Mouse (Mus musculus): ENCODE results near the gene Sec22b. TPM values are rescaled to one million over a fixed set of nuclear protein-coding genes. Genes with fewer than 3 reads are reported as not detected.

Sec22b gene
- polyA plus RNA-seq, 1 experiment from 2014 or later = 97.5 TPM

- H3K27ac ChIP-seq (ENCODE audit: low read depth, low read length) = no peak overlapping the region
- peak; percentile 78; the same call in 1 of the 2 replicates for ATAC-seq
- no peaks in the 10 kb centered on the region for H3K9me3 ChIP-seq (ENCODE audit: control insufficient read depth, low read length)
- no peaks in the 10 kb centered on the region for H3K36me3 ChIP-seq (ENCODE audit: control insufficient read depth, insufficient read depth, low read length)
- H3K4me2 ChIP-seq (ENCODE audit: low read length) = no peak overlapping the region
- no peak overlapping the region for H3K9ac ChIP-seq (ENCODE audit: low read depth, low read length)
- no peak overlapping the region for H3K4me3 ChIP-seq (ENCODE audit: low read length)
- WGBS = 62% methylated on average over 9 of the region's 9 CpGs
- H3K4me1 ChIP-seq (ENCODE audit: control insufficient read depth, insufficient read depth, low read depth, low read length) = peaks cover 2% of the 10 kb centered on the region; the same call in 1 of the 2 replicates
- H3K27me3 ChIP-seq (replicated peaks; ENCODE audit: control insufficient read depth, insufficient read depth, low read length) = no peaks in the 10 kb centered on the region
Measured at GRCm38 (mm10) chr3:97928968-97929858, 28.2 kb downstream of the Sec22b start.

GRCm38 (mm10) chr3:97930141-97930786 is 29.3 kb downstream of the Sec22b start:
- ATAC-seq = no peak
- H3K36me3 ChIP-seq (ENCODE audit: control insufficient read depth, insufficient read depth, low read length) = no peaks in the 10 kb centered on the region
- no peak overlapping the region for H3K4me3 ChIP-seq (ENCODE audit: low read length)
- no peak overlapping the region for H3K27ac ChIP-seq (ENCODE audit: low read depth, low read length)
- H3K27me3 ChIP-seq (replicated peaks; ENCODE audit: control insufficient read depth, insufficient read depth, low read length) = no peaks in the 10 kb centered on the region
- H3K9me3 ChIP-seq (ENCODE audit: control insufficient read depth, low read length) = no peaks in the 10 kb centered on the region
- no peak overlapping the region for H3K4me2 ChIP-seq (ENCODE audit: low read length)
- WGBS = 63% methylated on average over 12 of the region's 12 CpGs
- H3K9ac ChIP-seq (ENCODE audit: low read depth, low read length) = no peak overlapping the region
- H3K4me1 ChIP-seq (ENCODE audit: control insufficient read depth, insufficient read depth, low read depth, low read length) = peaks cover 2% of the 10 kb centered on the region; the same call in 1 of the 2 replicates

GRCm38 (mm10) chr3:97930787-97931158 is 29.8 kb downstream of the Sec22b start:
- Histone ChIP-seq H3K4me1 (ENCODE audit: control insufficient read depth, insufficient read depth, low read depth, low read length) (peaks cover 2% of the 10 kb centered on the region; the same call in 1 of the 2 replicates), H3K27ac (ENCODE audit: low read depth, low read length) (no peak overlapping the region), H3K36me3 (ENCODE audit: control insufficient read depth, insufficient read depth, low read length) (no peaks in the 10 kb centered on the region), H3K27me3 (replicated peaks; ENCODE audit: control insufficient read depth, insufficient read depth, low read length) (no peaks in the 10 kb centered on the region), H3K4me3 (ENCODE audit: low read length) (no peak overlapping the region), H3K9ac (ENCODE audit: low read depth, low read length) (no peak overlapping the region), H3K4me2 (ENCODE audit: low read length) (no peak overlapping the region), H3K9me3 (ENCODE audit: control insufficient read depth, low read length) (no peaks in the 10 kb centered on the region)
- ATAC-seq = no peak
- 78% methylated on average over 8 of the region's 8 CpGs for WGBS

GRCm38 (mm10) chr3:97931310-97931885 is 30.4 kb downstream of the Sec22b start:
- WGBS = 72% methylated on average over 7 of the region's 7 CpGs
- Histone ChIP-seq H3K36me3 (ENCODE audit: control insufficient read depth, insufficient read depth, low read length) (no peaks in the 10 kb centered on the region), H3K9ac (ENCODE audit: low read depth, low read length) (no peak overlapping the region), H3K27ac (ENCODE audit: low read depth, low read length) (no peak overlapping the region), H3K27me3 (replicated peaks; ENCODE audit: control insufficient read depth, insufficient read depth, low read length) (no peaks in the 10 kb centered on the region), H3K9me3 (ENCODE audit: control insufficient read depth, low read length) (no peaks in the 10 kb centered on the region), H3K4me1 (ENCODE audit: control insufficient read depth, insufficient read depth, low read depth, low read length) (peaks cover 2% of the 10 kb centered on the region; the same call in 1 of the 2 replicates), H3K4me3 (ENCODE audit: low read length) (no peak overlapping the region), H3K4me2 (ENCODE audit: low read length) (no peak overlapping the region)
- ATAC-seq = no peak

DNA sequence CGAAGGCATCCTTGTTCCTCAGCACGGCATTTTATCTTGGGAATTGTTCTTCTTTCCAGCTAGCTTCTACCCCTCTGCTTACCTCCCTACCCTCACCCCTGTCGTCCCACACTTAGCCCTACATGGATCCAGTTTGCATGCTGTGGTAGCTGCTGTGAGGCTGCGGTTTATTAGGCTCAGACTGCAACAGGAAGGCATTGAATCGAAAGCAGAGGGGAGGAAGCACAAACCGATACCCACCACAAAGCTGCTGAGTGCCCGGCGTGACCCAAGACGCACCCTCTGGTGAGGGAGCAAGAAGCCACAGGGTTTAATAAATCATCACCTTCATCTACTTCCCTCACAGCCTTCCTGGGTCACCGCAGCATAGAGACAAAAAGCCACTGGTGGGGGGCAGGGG is 31.1 kb downstream of the Sec22b start:
- Histone ChIP-seq H3K4me3 (ENCODE audit: low read length) (no peak overlapping the region), H3K9me3 (ENCODE audit: control insufficient read depth, low read length) (no peaks in the 10 kb centered on the region), H3K36me3 (ENCODE audit: control insufficient read depth, insufficient read depth, low read length) (no peaks in the 10 kb centered on the region), H3K4me2 (ENCODE audit: low read length) (peak overlapping the region; percentile 10), H3K9ac (ENCODE audit: low read depth, low read length) (no peak overlapping the region), H3K27me3 (replicated peaks; ENCODE audit: control insufficient read depth, insufficient read depth, low read length) (no peaks in the 10 kb centered on the region), H3K4me1 (ENCODE audit: control insufficient read depth, insufficient read depth, low read depth, low read length) (peaks cover 4% of the 10 kb centered on the region), H3K27ac (ENCODE audit: low read depth, low read length) (no peak overlapping the region)
- 20% methylated on average over 10 of the region's 10 CpGs for WGBS
- ATAC-seq = no peak

DNA sequence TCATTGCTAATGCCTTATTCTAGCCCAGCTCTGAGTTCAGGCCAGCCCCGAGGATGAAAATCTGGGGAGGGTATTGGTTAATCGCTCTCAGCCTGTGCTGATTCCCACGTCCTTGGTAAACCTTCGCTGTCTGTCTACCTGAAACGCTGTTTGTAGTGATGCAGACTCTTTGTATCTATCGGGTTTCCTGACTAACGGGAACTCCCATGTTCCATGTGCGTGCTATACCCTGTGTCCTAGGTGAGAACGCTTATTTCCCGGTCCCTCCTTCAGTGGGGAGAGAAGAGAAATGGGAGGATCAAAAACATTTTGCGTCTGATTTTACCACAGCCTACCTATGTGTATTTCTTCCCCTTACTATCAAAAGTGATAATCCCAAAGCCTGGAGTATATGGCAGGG is 31.8 kb downstream of the Sec22b start:
- WGBS = 52% methylated on average over 11 of the region's 11 CpGs
- no peak overlapping the region for H3K27ac ChIP-seq (ENCODE audit: low read depth, low read length)
- H3K27me3 ChIP-seq (replicated peaks; ENCODE audit: control insufficient read depth, insufficient read depth, low read length) = no peaks in the 10 kb centered on the region
- no peaks in the 10 kb centered on the region for H3K9me3 ChIP-seq (ENCODE audit: control insufficient read depth, low read length)
- H3K4me3 ChIP-seq (ENCODE audit: low read length) = no peak overlapping the region
- no peaks in the 10 kb centered on the region for H3K36me3 ChIP-seq (ENCODE audit: control insufficient read depth, insufficient read depth, low read length)
- ATAC-seq = no peak
- no peak overlapping the region for H3K4me2 ChIP-seq (ENCODE audit: low read length)
- H3K9ac ChIP-seq (ENCODE audit: low read depth, low read length) = no peak overlapping the region
- peaks cover 9% of the 10 kb centered on the region for H3K4me1 ChIP-seq (ENCODE audit: control insufficient read depth, insufficient read depth, low read depth, low read length)

DNA sequence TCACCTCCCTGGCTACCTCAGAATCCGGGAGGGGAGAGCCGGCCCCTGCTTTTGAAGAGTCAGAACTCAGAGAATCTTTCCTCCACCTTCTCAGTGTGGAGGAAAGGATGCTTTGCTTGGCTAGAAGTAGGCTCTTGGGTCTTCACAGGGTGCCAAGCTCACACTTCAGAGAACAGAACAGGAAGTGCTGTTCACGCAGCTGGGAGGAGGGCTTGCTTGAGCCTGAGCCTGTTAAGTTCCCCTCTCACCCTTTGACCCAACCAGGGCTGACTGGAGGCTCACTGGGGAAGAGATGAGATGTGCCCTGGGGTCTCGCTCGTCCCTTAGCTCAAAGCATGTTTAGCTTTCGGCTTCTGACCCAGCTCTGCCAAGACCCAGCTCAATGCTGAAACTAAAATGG is 32.3 kb downstream of the Sec22b start:
- H3K4me1 ChIP-seq (ENCODE audit: control insufficient read depth, insufficient read depth, low read depth, low read length) = peaks cover 9% of the 10 kb centered on the region
- H3K9me3 ChIP-seq (ENCODE audit: control insufficient read depth, low read length) = no peaks in the 10 kb centered on the region
- 44% methylated on average over 6 of the region's 6 CpGs for WGBS
- no peak overlapping the region for H3K4me2 ChIP-seq (ENCODE audit: low read length)
- H3K4me3 ChIP-seq (ENCODE audit: low read length) = no peak overlapping the region
- no peaks in the 10 kb centered on the region for H3K36me3 ChIP-seq (ENCODE audit: control insufficient read depth, insufficient read depth, low read length)
- H3K27me3 ChIP-seq (replicated peaks; ENCODE audit: control insufficient read depth, insufficient read depth, low read length) = no peaks in the 10 kb centered on the region
- ATAC-seq = no peak
- H3K9ac ChIP-seq (ENCODE audit: low read depth, low read length) = no peak overlapping the region
- no peak overlapping the region for H3K27ac ChIP-seq (ENCODE audit: low read depth, low read length)

GRCm38 (mm10) chr3:97933811-97934210 is 32.8 kb downstream of the Sec22b start:
- Histone ChIP-seq H3K9me3 (ENCODE audit: control insufficient read depth, low read length) (no peaks in the 10 kb centered on the region), H3K4me3 (ENCODE audit: low read length) (no peak overlapping the region), H3K9ac (ENCODE audit: low read depth, low read length) (no peak overlapping the region), H3K36me3 (ENCODE audit: control insufficient read depth, insufficient read depth, low read length) (no peaks in the 10 kb centered on the region), H3K27me3 (replicated peaks; ENCODE audit: control insufficient read depth, insufficient read depth, low read length) (no peaks in the 10 kb centered on the region), H3K4me2 (ENCODE audit: low read length) (no peak overlapping the region), H3K27ac (ENCODE audit: low read depth, low read length) (no peak overlapping the region), H3K4me1 (ENCODE audit: control insufficient read depth, insufficient read depth, low read depth, low read length) (peaks cover 10% of the 10 kb centered on the region)
- ATAC-seq = no peak
- 79% methylated on average over 5 of the region's 5 CpGs for WGBS
